Mouse (Mus musculus): ENCODE results near the gene Tvp23b. TPM values are rescaled to one million over a fixed set of nuclear protein-coding genes. Genes with fewer than 3 reads are reported as not detected.

Gene Tvp23b
- polyA plus RNA-seq, 1 experiment: 5.5 TPM

DNA sequence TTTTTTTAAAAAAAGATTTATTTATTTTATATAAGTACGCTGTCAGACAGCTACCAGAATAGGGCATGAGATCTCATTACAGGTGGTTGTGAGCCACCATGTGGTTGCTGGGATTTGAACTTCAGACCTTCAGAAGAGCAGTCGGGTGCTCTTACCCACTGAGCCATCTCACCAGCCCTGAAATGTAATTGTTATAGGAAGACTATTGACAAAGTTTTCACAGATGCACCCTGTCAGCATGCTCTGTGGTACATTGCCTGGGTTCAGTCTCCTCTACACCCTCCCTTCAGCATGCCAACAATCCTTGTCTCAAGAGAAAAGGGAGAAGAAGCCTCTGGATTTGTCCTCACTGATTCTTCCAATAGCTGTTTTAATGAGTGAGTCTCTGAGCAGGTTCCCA lies 33.9 kb downstream of the Tvp23b start:
- H3K27ac ChIP-seq (ENCODE audit: insufficient read depth, low read depth, low read length): no peak overlapping the region
- H3K27me3 ChIP-seq (ENCODE audit: control insufficient read depth, insufficient read depth, low read length): no peaks in the 10 kb centered on the region
- no peaks in the 10 kb centered on the region for H3K4me1 ChIP-seq (ENCODE audit: control insufficient read depth, insufficient read depth, insufficient read length, low read length)
- H3K4me3 ChIP-seq (ENCODE audit: low read depth, low read length): no peak overlapping the region
- WGBS: 88% methylated on average over 2 of the region's 2 CpGs
- TF ChIP-seq POLR2A (IDR thresholded peaks at IDR 0.05; ENCODE audit: low read depth, low read length) (no peak), CTCF (IDR thresholded peaks at IDR 0.05; ENCODE audit: extremely low read depth, insufficient read length, insufficient replicate concordance, low read depth, low read length) (no peak)
- H3K36me3 ChIP-seq (ENCODE audit: control insufficient read depth, insufficient read depth, low read length): no peaks in the 10 kb centered on the region

DNA sequence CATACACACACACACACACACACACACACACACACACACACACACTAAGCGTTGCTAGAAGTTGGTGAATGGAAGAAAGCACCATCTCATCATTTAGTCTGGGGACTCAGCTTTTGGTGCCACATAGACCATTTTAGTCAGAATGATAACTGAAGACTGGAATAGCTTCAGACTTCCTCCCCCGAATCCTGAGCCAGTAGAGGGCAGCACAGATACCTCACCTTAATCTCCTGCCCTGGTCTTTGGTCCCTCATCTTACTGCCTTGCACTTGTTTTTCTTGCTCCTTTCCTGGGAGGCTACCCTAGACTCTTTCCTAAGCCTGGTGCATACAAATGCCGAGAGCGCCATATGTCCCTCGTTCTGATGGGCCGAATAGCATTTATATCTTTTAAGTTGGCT lies 35.3 kb downstream of the Tvp23b start:
- 55% methylated on average over 6 of the region's 6 CpGs for WGBS
- Histone ChIP-seq H3K27me3 (ENCODE audit: control insufficient read depth, insufficient read depth, low read length) (no peaks in the 10 kb centered on the region), H3K4me3 (ENCODE audit: low read depth, low read length) (no peak overlapping the region), H3K36me3 (ENCODE audit: control insufficient read depth, insufficient read depth, low read length) (no peaks in the 10 kb centered on the region), H3K4me1 (ENCODE audit: control insufficient read depth, insufficient read depth, insufficient read length, low read length) (no peaks in the 10 kb centered on the region), H3K27ac (ENCODE audit: insufficient read depth, low read depth, low read length) (no peak overlapping the region)
- TF ChIP-seq CTCF (IDR thresholded peaks at IDR 0.05; ENCODE audit: extremely low read depth, insufficient read length, insufficient replicate concordance, low read depth, low read length) (peak; percentile 19; the same call in 1 of the 2 replicates), POLR2A (IDR thresholded peaks at IDR 0.05; ENCODE audit: low read depth, low read length) (no peak)

DNA sequence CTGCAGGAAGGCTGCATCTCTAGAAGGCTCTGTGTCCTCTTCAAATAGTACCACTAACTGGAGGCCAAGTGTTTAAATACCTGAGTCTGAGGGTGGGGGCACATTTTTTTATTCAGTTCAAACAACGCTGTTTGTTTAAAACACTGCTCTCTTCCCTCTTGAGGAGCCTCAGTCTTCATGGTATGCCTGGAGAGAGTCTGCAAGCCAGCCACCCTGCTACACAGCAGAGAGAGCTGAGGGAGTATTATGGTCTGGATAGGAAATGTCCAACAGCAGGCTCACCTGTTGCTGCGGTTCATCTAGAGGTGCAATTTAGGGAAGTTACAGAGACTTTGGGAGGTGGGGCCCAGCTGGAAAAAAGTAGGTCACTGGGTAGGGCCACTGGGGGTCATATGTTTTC lies 36.2 kb downstream of the Tvp23b start:
- WGBS: 31% methylated on average over 2 of the region's 2 CpGs
- H3K27ac ChIP-seq (ENCODE audit: insufficient read depth, low read depth, low read length): no peak overlapping the region
- no peak overlapping the region for H3K4me3 ChIP-seq (ENCODE audit: low read depth, low read length)
- no peaks in the 10 kb centered on the region for H3K27me3 ChIP-seq (ENCODE audit: control insufficient read depth, insufficient read depth, low read length)
- no peaks in the 10 kb centered on the region for H3K4me1 ChIP-seq (ENCODE audit: control insufficient read depth, insufficient read depth, insufficient read length, low read length)
- no peak for TF ChIP-seq CTCF (IDR thresholded peaks at IDR 0.05; ENCODE audit: extremely low read depth, insufficient read length, insufficient replicate concordance, low read depth, low read length)
- TF ChIP-seq POLR2A (IDR thresholded peaks at IDR 0.05; ENCODE audit: low read depth, low read length): no peak
- H3K36me3 ChIP-seq (ENCODE audit: control insufficient read depth, insufficient read depth, low read length): no peaks in the 10 kb centered on the region

DNA sequence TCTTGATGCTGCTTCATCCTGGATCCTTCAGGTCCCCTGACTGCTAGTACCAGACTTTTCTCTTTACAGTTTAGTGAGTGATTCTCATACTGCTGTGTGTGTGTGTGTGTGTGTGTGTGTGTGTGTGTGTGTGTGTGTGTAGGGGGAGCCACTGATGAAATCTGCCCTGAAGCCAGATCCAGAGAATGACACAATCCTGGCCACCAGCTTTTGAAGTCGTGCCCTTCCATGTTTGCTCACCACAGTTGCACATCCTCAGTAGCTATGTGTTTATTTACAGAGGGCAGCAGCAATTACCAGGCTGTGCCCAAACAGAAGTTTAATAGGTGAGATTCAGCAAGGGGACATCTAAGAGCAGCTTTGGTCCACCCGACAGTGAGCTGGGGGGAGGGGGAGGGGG lies 37.5 kb downstream of the Tvp23b start:
- TF ChIP-seq CTCF (IDR thresholded peaks at IDR 0.05; ENCODE audit: extremely low read depth, insufficient read length, insufficient replicate concordance, low read depth, low read length): no peak
- Histone ChIP-seq H3K36me3 (ENCODE audit: control insufficient read depth, insufficient read depth, low read length) (no peaks in the 10 kb centered on the region), H3K4me1 (ENCODE audit: control insufficient read depth, insufficient read depth, insufficient read length, low read length) (no peaks in the 10 kb centered on the region), H3K27ac (ENCODE audit: insufficient read depth, low read depth, low read length) (no peak overlapping the region), H3K4me3 (ENCODE audit: low read depth, low read length) (no peak overlapping the region), H3K27me3 (ENCODE audit: control insufficient read depth, insufficient read depth, low read length) (no peaks in the 10 kb centered on the region)
- 6% methylated on average over 2 of the region's 2 CpGs for WGBS

DNA sequence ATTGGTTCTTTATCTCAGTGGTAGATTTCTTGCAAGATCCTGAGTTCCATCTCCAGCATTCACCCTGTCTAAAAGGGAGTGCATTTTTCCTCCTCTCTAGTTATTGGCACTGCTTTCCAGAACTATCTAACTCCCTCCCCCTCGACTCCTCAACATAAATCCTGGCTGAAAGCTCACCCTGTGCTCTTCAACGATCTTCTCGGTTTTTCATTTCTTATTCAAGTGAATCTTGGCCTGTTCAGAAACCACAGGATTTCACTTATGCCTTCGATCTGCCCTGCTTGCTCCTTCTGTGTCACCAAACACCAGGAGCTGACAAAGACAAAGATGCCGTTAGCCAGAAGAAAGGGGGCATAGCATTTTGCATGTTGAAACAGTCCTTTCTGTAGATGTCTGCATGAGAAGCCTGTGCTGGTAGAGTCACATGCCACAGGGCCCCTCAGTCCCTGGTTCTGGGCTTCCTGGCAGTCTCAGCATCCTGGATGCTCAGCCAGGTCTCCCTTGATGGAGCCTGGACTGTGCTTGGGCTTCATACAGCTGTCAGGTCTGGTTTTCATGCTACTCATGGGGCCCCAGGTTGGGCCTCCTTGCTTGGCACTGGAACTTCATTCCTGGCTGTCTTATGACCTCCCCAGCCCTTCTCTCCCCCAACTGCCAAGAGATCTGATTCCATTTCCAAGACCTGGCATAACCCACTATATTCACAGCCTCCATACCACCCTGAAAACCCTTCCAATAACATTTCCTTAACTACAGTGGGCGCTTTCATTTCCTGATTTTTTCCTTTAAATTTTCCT lies 40.9 kb downstream of the Tvp23b start:
- WGBS: 75% methylated on average over 6 of the region's 6 CpGs
- no peaks in the 10 kb centered on the region for H3K27me3 ChIP-seq (ENCODE audit: control insufficient read depth, insufficient read depth, low read length)
- no peak for TF ChIP-seq POLR2A (IDR thresholded peaks at IDR 0.05; ENCODE audit: low read depth, low read length)
- TF ChIP-seq CTCF (IDR thresholded peaks at IDR 0.05; ENCODE audit: extremely low read depth, insufficient read length, insufficient replicate concordance, low read depth, low read length): no peak
- peaks cover 5% of the 10 kb centered on the region; the same call in 1 of the 2 replicates for H3K4me1 ChIP-seq (ENCODE audit: control insufficient read depth, insufficient read depth, insufficient read length, low read length)
- H3K36me3 ChIP-seq (ENCODE audit: control insufficient read depth, insufficient read depth, low read length): no peaks in the 10 kb centered on the region
- H3K4me3 ChIP-seq (ENCODE audit: low read depth, low read length): no peak overlapping the region
- no peak overlapping the region for H3K27ac ChIP-seq (ENCODE audit: insufficient read depth, low read depth, low read length)

DNA sequence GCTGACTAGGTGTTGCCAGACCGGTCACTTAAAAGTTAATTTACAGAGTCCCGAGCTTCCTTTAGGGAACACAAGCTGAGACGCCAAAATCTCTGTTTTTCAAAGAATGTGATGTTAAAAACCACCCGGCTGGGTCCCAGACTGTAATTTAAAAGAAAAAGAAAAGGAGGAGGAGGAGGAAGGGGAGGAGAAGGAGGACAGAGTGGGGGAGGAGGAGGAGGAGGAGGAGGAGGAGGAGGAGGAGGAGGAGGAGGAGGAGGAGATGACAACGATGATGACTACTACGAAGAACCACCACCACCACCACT lies 41.4 kb downstream of the Tvp23b start:
- 31% methylated on average over 6 of the region's 6 CpGs for WGBS
- H3K27ac ChIP-seq (ENCODE audit: insufficient read depth, low read depth, low read length): no peak overlapping the region
- no peaks in the 10 kb centered on the region for H3K36me3 ChIP-seq (ENCODE audit: control insufficient read depth, insufficient read depth, low read length)
- no peaks in the 10 kb centered on the region for H3K27me3 ChIP-seq (ENCODE audit: control insufficient read depth, insufficient read depth, low read length)
- TF ChIP-seq POLR2A (IDR thresholded peaks at IDR 0.05; ENCODE audit: low read depth, low read length) (no peak), CTCF (IDR thresholded peaks at IDR 0.05; ENCODE audit: extremely low read depth, insufficient read length, insufficient replicate concordance, low read depth, low read length) (no peak)
- no peak overlapping the region for H3K4me3 ChIP-seq (ENCODE audit: low read depth, low read length)
- H3K4me1 ChIP-seq (ENCODE audit: control insufficient read depth, insufficient read depth, insufficient read length, low read length): peaks cover 5% of the 10 kb centered on the region; the same call in 1 of the 2 replicates

DNA sequence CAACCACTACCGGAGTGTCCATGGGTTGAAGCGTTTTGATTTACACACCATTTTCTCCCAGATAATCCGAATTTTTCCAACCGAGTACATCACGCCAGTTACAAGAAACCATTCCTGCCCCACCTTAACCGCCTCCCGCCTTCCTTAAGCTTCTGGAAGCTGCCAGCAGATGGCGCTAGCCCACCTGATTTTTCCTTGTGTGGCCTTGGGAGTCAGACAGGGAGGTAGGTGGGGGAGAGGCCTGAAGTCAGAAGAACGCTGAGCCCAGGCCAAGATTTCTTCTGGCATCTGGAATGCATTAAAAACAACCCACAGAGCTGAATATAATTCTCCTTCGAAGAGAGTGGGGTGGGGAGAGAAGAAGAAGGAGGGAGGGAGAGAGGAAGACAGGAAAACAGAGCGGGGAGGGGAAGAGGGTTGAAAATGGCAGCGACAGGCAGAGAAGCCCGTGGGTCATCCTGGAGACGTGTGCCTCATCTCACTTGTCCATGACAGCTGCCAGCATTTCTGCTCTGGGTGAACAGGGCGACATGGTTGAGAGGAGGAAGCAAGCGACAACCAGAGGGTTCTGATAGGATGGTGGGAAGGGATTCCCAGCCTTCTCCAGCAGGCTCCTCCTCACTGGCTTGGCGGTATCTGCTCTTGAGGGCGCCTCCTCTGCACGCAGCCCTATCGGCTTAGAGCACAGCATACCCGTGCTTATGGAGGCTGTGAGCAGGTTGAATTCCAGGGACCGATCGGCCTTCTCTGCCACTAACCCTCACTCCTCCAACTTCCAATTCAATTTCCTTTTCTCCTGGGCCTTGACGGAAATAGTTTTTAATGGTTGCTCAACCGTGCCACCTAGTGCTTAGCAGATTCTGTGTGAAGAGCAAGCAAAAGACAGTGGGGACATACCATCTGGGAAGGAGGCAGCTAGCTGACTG lies 42.1 kb downstream of the Tvp23b start:
- WGBS: 32% methylated on average over 25 of the region's 25 CpGs
- peak overlapping the region; percentile 38 for H3K27ac ChIP-seq (ENCODE audit: insufficient read depth, low read depth, low read length)

More for the DNA sequence above, 42.1 kb downstream of the Tvp23b start:
- Histone ChIP-seq H3K27me3 (ENCODE audit: control insufficient read depth, insufficient read depth, low read length) (no peaks in the 10 kb centered on the region), H3K36me3 (ENCODE audit: control insufficient read depth, insufficient read depth, low read length) (no peaks in the 10 kb centered on the region), H3K4me1 (ENCODE audit: control insufficient read depth, insufficient read depth, insufficient read length, low read length) (peaks cover 5% of the 10 kb centered on the region; the same call in 1 of the 2 replicates), H3K4me3 (ENCODE audit: low read depth, low read length) (peak overlapping the region; percentile 5)
- TF ChIP-seq POLR2A (IDR thresholded peaks at IDR 0.05; ENCODE audit: low read depth, low read length) (no peak), CTCF (IDR thresholded peaks at IDR 0.05; ENCODE audit: extremely low read depth, insufficient read length, insufficient replicate concordance, low read depth, low read length) (peak; percentile 96; the same call in 1 of the 2 replicates)
